Mouse (Mus musculus) stomach, embryonic 14.5 days (tissue): ENCODE measurements around the gene Nudt14. TPM values are rescaled to one million over a fixed set of nuclear protein-coding genes. Genes with fewer than 3 reads are reported as not detected.

Source experiments
- ATAC-seq: fragments of 200-750 bp; cut with Nextera tagmentation; 2 replicates; pipeline ENCODE4 v1.8.0; 2017; ENCODE audit warnings: low read depth, moderate TSS enrichment; ENCODE audit not compliant: insufficient number of reproducible peaks, insufficient read depth, low FRiP score
- H3K27ac ChIP-seq: fragments of 300-500 bp; sonication (generic); 2 replicates; pipeline ENCODE4 v1.5.1; 2014; ENCODE audit warnings: mild to moderate bottlenecking, low read length, moderate library complexity, mixed read lengths
- H3K27me3 ChIP-seq: fragments of 300-500 bp; sonication (generic); 2 replicates; pipeline ENCODE4 v1.6.1; 2014; ENCODE audit warnings: low read length, control low read depth, mixed read lengths; ENCODE audit not compliant: control insufficient read depth, insufficient read depth
- H3K36me3 ChIP-seq: fragments of 300-500 bp; sonication (generic); 2 replicates; pipeline ENCODE4 v1.6.1; 2014; ENCODE audit warnings: mild to moderate bottlenecking, control low read depth, low read length, moderate library complexity, mixed read lengths; ENCODE audit not compliant: control insufficient read depth, insufficient read depth
- H3K4me1 ChIP-seq: fragments of 300-500 bp; sonication (generic); 2 replicates; pipeline ENCODE4 v1.6.1; 2014; ENCODE audit warnings: low read length, control low read depth, mixed read lengths; ENCODE audit not compliant: control insufficient read depth, insufficient read depth
- H3K4me2 ChIP-seq: fragments of 300-500 bp; sonication (generic); replicated peaks from 2 replicates; pipeline ENCODE4 v1.6.1; 2014; ENCODE audit warnings: low read depth, low read length, control low read depth
- H3K4me3 ChIP-seq: fragments of 300-500 bp; sonication (generic); 2 replicates; pipeline ENCODE4 v1.5.1; 2014; ENCODE audit warnings: low read depth, low read length, control low read depth
- H3K9ac ChIP-seq: fragments of 300-500 bp; sonication (generic); replicated peaks from 2 replicates; pipeline ENCODE4 v1.6.1; 2014; ENCODE audit warnings: low read depth, mild to moderate bottlenecking, control low read depth, low read length, moderate library complexity, mixed read lengths
- H3K9me3 ChIP-seq: fragments of 300-500 bp; sonication (generic); 2 replicates; pipeline ENCODE4 v1.6.1; 2016; ENCODE audit warnings: low read depth, low read length, control low read depth; ENCODE audit not compliant: control insufficient read depth
- WGBS: fragments of 180-500 bp; shearing (Covaris S2); extraction: QIAGEN DNeasy Blood & Tissue Kit; methylation state at CpG from one replicate; pipeline ENCODE4 v1.1.7; 2014; 5-methylcytosine and 5-hydroxymethylcytosine counted together
- polyA plus RNA-seq: library from polyadenylated mRNA; unstranded; fragments of >200 nt; fragmentation: Nextera tagmentation; extraction: Ambion mirVana; gene quantifications from 2 replicates; pipeline ENCODE4 v1.2.1, GENCODE M21; 2014

The Nudt14 gene
- polyA plus RNA-seq, 1 experiment from 2014 or later, result 125 TPM

- no peak overlapping the region for H3K4me2 ChIP-seq
- H3K36me3 ChIP-seq, result no peaks in the 10 kb centered on the region
- no peaks in the 10 kb centered on the region for H3K9me3 ChIP-seq
- no peak for ATAC-seq
- no peaks in the 10 kb centered on the region for H3K27me3 ChIP-seq
- H3K27ac ChIP-seq, result no peak overlapping the region
- no peak overlapping the region for H3K9ac ChIP-seq
- H3K4me3 ChIP-seq, result no peak overlapping the region
- peaks cover 10% of the 10 kb centered on the region; the same call in 1 of the 2 replicates for H3K4me1 ChIP-seq
- 67% methylated on average over 3 of the region's 3 CpGs for WGBS
Measured at GRCm38 (mm10) chr12:112952926-112953565, 11.1 kb upstream of the Nudt14 start.

GRCm38 (mm10) chr12:112952433-112952832 lies 10.5 kb upstream of the Nudt14 start:
- ATAC-seq, result no peak
- no peak overlapping the region for H3K27ac ChIP-seq
- no peaks in the 10 kb centered on the region for H3K36me3 ChIP-seq
- H3K9ac ChIP-seq, result no peak overlapping the region
- H3K9me3 ChIP-seq, result no peaks in the 10 kb centered on the region
- H3K4me1 ChIP-seq, result peaks cover 10% of the 10 kb centered on the region; the same call in 1 of the 2 replicates
- H3K27me3 ChIP-seq, result no peaks in the 10 kb centered on the region
- WGBS, result 71% methylated on average over 8 of the region's 8 CpGs
- no peak overlapping the region for H3K4me3 ChIP-seq
- no peak overlapping the region for H3K4me2 ChIP-seq

- H3K9ac ChIP-seq, result no peak overlapping the region
- H3K9me3 ChIP-seq, result no peaks in the 10 kb centered on the region
- H3K27ac ChIP-seq, result peak overlapping the region; percentile 72; the same call in 1 of the 2 replicates
- 16% methylated on average over 7 of the region's 7 CpGs for WGBS
- H3K36me3 ChIP-seq, result no peaks in the 10 kb centered on the region
- no peak for ATAC-seq
- no peak overlapping the region for H3K4me3 ChIP-seq
- H3K27me3 ChIP-seq, result no peaks in the 10 kb centered on the region
- peaks cover 10% of the 10 kb centered on the region; the same call in 1 of the 2 replicates for H3K4me1 ChIP-seq
- peak overlapping the region; percentile 79; the same call in 1 of the 2 replicates for H3K4me2 ChIP-seq
Measured at GRCm38 (mm10) chr12:112951150-112951842, 9.4 kb upstream of the Nudt14 start.

- Histone ChIP-seq H3K27ac (peak overlapping the region; percentile 72; the same call in 1 of the 2 replicates), H3K36me3 (no peaks in the 10 kb centered on the region), H3K9ac (no peak overlapping the region), H3K4me3 (peak overlapping the region; percentile 52), H3K4me1 (peaks cover 10% of the 10 kb centered on the region; the same call in 1 of the 2 replicates), H3K4me2 (peak overlapping the region; percentile 79), H3K9me3 (no peaks in the 10 kb centered on the region), H3K27me3 (no peaks in the 10 kb centered on the region)
- 5% methylated on average over 6 of the region's 6 CpGs for WGBS
- ATAC-seq, result peak; percentile 10; the same call in 1 of the 2 replicates
Measured at GRCm38 (mm10) chr12:112950761-112951129, 8.8 kb upstream of the Nudt14 start.

- peak; percentile 88 for ATAC-seq
- H3K4me3 ChIP-seq, result peak overlapping the region; percentile 52
- WGBS, result under 1% methylated on average over 41 of the region's 58 CpGs
- no peaks in the 10 kb centered on the region for H3K9me3 ChIP-seq
- peak overlapping the region; percentile 83 for H3K27ac ChIP-seq
- H3K27me3 ChIP-seq, result no peaks in the 10 kb centered on the region
- peak overlapping the region; percentile 53; the same call in 1 of the 2 replicates for H3K9ac ChIP-seq
- H3K4me1 ChIP-seq, result peaks cover 10% of the 10 kb centered on the region; the same call in 1 of the 2 replicates
- peak overlapping the region; percentile 79 for H3K4me2 ChIP-seq
- H3K36me3 ChIP-seq, result no peaks in the 10 kb centered on the region
Measured at GRCm38 (mm10) chr12:112950040-112950760, 8.3 kb upstream of the Nudt14 start.

GRCm38 (mm10) chr12:112947307-112947706 lies 5.4 kb upstream of the Nudt14 start:
- Histone ChIP-seq H3K27ac (no peak overlapping the region), H3K9me3 (no peaks in the 10 kb centered on the region), H3K36me3 (no peaks in the 10 kb centered on the region), H3K9ac (no peak overlapping the region), H3K4me3 (no peak overlapping the region), H3K27me3 (no peaks in the 10 kb centered on the region), H3K4me1 (peaks cover 10% of the 10 kb centered on the region; the same call in 1 of the 2 replicates), H3K4me2 (no peak overlapping the region)
- 27% methylated on average over 4 of the region's 4 CpGs for WGBS
- no peak for ATAC-seq

- H3K9ac ChIP-seq, result no peak overlapping the region
Measured at GRCm38 (mm10) chr12:112943669-112944068, 1.7 kb upstream of the Nudt14 start.

GRCm38 (mm10) chr12:112941156-112941775 lies 658 bp downstream of the Nudt14 start:
- H3K9ac ChIP-seq, result peak overlapping the region; percentile 64; the same call in 1 of the 2 replicates
- H3K27me3 ChIP-seq, result no peaks in the 10 kb centered on the region
- peak overlapping the region; percentile 72 for H3K4me2 ChIP-seq
- peak overlapping the region; percentile 74; the same call in 1 of the 2 replicates for H3K27ac ChIP-seq
- WGBS, result 38% methylated on average over 10 of the region's 10 CpGs
- H3K4me1 ChIP-seq, result peaks cover 19% of the 10 kb centered on the region
- peak overlapping the region; percentile 63 for H3K4me3 ChIP-seq
- H3K36me3 ChIP-seq, result no peaks in the 10 kb centered on the region
- no peak for ATAC-seq
- H3K9me3 ChIP-seq, result no peaks in the 10 kb centered on the region

More at GRCm38 (mm10) chr12:112943669-112944068, 1.7 kb upstream of the Nudt14 start:
- H3K4me1 ChIP-seq, result peaks cover 12% of the 10 kb centered on the region
- WGBS, result 71% methylated on average over 2 of the region's 2 CpGs
- no peaks in the 10 kb centered on the region for H3K9me3 ChIP-seq
- H3K27me3 ChIP-seq, result no peaks in the 10 kb centered on the region
- H3K27ac ChIP-seq, result no peak overlapping the region
- no peaks in the 10 kb centered on the region for H3K36me3 ChIP-seq
- H3K4me2 ChIP-seq, result no peak overlapping the region
- no peak for ATAC-seq
- no peak overlapping the region for H3K4me3 ChIP-seq
